Mouse (Mus musculus) forebrain, embryonic 11.5 days (tissue): ENCODE measurements around the gene Tmc1. TPM values are rescaled to one million over a fixed set of nuclear protein-coding genes. Genes with fewer than 3 reads are reported as not detected.

Experiments
- ATAC-seq: fragments of 200-750 bp; cut with Nextera tagmentation; replicated peaks from 2 replicates; pipeline ENCODE4 v1.8.0; 2017; ENCODE audit warnings: moderate TSS enrichment; ENCODE audit not compliant: low FRiP score
- DNase-seq: peaks from one replicate; pipeline ENCODE4 v3.0.0-alpha.2; 2017; ENCODE audit warnings: low spot score
- H3K27ac ChIP-seq: fragments of 300-500 bp; sonication (generic); 2 replicates; pipeline ENCODE4 v1.5.1; 2014; ENCODE audit warnings: low read depth, low read length
- H3K27me3 ChIP-seq: fragments of 300-500 bp; sonication (generic); 2 replicates; pipeline ENCODE4 v1.6.1; 2014; ENCODE audit warnings: mild to moderate bottlenecking, low read length, mixed read lengths; ENCODE audit not compliant: control insufficient read depth, insufficient read depth
- H3K36me3 ChIP-seq: fragments of 300-500 bp; sonication (generic); 2 replicates; pipeline ENCODE4 v1.6.1; 2014; ENCODE audit warnings: mild to moderate bottlenecking, low read length, moderate library complexity, mixed read lengths; ENCODE audit not compliant: control insufficient read depth, insufficient read depth
- H3K4me1 ChIP-seq: fragments of 300-500 bp; sonication (generic); replicated peaks from 2 replicates; pipeline ENCODE4 v1.6.1; 2014; ENCODE audit warnings: low read length, mixed read lengths; ENCODE audit not compliant: control insufficient read depth, insufficient read depth
- H3K4me2 ChIP-seq: fragments of 300-500 bp; sonication (generic); 2 replicates; pipeline ENCODE4 v1.6.1; 2014; ENCODE audit warnings: low read depth, mild to moderate bottlenecking, low read length, moderate library complexity, mixed read lengths; ENCODE audit not compliant: severe bottlenecking
- H3K4me3 ChIP-seq: fragments of 300-500 bp; sonication (generic); 2 replicates; pipeline ENCODE4 v1.5.1; 2014; ENCODE audit warnings: low read depth, low read length
- H3K9ac ChIP-seq: fragments of 300-500 bp; sonication (generic); 2 replicates; pipeline ENCODE4 v1.6.1; 2014; ENCODE audit warnings: low read length
- H3K9me3 ChIP-seq: fragments of 300-500 bp; sonication (generic); 2 replicates; pipeline ENCODE4 v1.6.1; 2016; ENCODE audit warnings: low read length, mixed read lengths; ENCODE audit not compliant: control insufficient read depth
- WGBS: fragments of 180-500 bp; shearing (Covaris S2); extraction: QIAGEN DNeasy Blood & Tissue Kit; methylation state at CpG from one replicate; pipeline ENCODE4 v1.1.7; 2014; 5-methylcytosine and 5-hydroxymethylcytosine counted together
- polyA plus RNA-seq: library from polyadenylated mRNA; unstranded; fragments of >200 nt; fragmentation: Nextera tagmentation; extraction: Ambion mirVana; gene quantifications from 2 replicates; pipeline ENCODE4 v1.2.1, GENCODE M21; 2014

Tmc1 gene
- polyA plus RNA-seq, 1 experiment from 2014 or later, result 0.07 TPM

DNA sequence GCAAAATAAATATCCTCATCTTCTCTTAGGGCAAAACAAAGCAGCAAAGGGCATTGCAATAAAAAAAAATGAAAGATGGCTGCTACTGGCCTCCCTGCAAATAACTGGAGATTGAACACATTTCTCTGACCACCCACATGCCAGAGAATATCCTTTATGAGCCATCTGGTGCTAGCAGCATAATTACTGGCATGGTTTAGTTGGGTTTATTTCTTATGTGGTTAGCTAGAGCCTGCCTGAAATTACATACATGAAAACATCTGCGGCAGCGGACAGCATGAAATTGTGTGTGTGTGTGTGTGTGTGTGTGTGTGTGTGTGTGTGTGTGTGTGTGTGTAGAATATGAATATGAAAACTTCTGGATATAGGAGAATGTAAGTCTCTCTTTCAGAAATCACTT lies 161.2 kb downstream of the Tmc1 start:
- no peak for ATAC-seq
- Histone ChIP-seq H3K36me3 (no peaks in the 10 kb centered on the region), H3K9me3 (no peaks in the 10 kb centered on the region), H3K4me1 (no peaks in the 10 kb centered on the region), H3K27ac (no peak overlapping the region), H3K9ac (no peak overlapping the region), H3K4me2 (no peak overlapping the region), H3K4me3 (no peak overlapping the region), H3K27me3 (no peaks in the 10 kb centered on the region)
- 97% methylated on average over 2 of the region's 2 CpGs for WGBS
- DNase-seq, result no peak

DNA sequence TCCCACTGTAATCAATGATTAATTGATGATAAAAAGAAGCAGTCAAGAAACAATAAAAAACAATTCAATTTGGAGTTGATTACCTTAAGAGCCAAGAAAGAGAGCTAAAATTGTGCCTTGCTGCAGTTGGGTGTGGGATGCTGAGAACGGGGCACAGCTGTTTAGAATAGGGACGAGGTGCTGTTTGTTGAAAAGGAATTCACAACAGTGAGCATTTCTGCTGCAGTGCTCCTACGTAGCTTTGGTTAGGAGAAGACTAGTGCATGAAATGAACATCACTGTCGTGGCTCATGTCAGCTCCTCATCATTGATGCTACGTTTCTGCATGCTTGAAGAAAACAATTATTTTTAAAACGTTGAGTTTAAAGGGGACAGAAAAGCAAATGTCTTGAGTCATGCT lies 166.7 kb downstream of the Tmc1 start:
- Histone ChIP-seq H3K27me3 (no peaks in the 10 kb centered on the region), H3K36me3 (no peaks in the 10 kb centered on the region), H3K9me3 (no peaks in the 10 kb centered on the region), H3K4me3 (no peak overlapping the region), H3K27ac (no peak overlapping the region), H3K9ac (no peak overlapping the region), H3K4me2 (no peak overlapping the region), H3K4me1 (no peaks in the 10 kb centered on the region)
- ATAC-seq (no peak), DNase-seq (no peak)
- 92% methylated on average over 6 of the region's 6 CpGs for WGBS

DNA sequence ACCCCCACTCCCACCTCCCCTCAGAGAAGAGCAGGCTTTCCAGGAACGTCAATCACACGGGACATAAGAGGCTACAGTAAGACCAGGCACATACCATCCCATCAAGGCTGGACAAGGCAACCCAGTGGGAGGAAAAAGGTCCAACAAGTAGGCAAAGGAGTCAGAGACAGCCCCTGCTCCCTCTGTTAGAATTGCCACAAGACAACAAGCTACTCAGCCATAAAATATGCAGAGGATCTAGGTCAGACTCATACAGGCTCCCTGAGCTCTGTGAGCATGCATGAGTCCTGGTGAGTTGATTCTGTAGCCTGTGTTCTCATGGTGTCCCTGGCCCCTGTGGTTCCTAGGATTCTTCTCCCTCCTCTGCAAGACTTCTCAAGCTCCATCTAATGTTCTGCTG lies 178.3 kb downstream of the Tmc1 start:
- WGBS, result 76% methylated on average over 2 of the region's 2 CpGs

DNA sequence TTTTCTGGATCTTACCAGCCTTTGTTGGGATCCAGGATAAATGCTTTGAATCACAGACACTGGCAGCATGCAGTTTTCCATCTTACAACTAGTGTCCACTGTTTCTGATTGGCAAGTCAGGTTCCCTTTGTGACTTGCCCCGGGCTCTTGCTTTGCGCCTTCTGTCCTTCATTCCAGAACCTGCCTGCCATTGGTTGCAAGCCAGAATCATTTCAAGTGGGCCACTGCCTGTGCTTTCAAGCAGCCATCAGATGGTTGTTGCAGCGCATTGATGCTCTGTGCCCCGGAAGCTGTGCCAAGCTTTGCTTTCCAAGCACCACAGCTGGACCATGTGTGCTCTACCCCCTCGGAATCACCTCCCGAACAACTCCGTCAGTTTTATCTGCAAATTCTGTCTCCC lies 180.1 kb downstream of the Tmc1 start:
- H3K36me3 ChIP-seq, result no peaks in the 10 kb centered on the region
- ATAC-seq (no peak), DNase-seq (no peak)
- H3K9me3 ChIP-seq, result no peaks in the 10 kb centered on the region
- no peak overlapping the region for H3K9ac ChIP-seq
- H3K4me2 ChIP-seq, result no peak overlapping the region
- no peaks in the 10 kb centered on the region for H3K4me1 ChIP-seq
- 93% methylated on average over 7 of the region's 7 CpGs for WGBS
- H3K27me3 ChIP-seq, result no peaks in the 10 kb centered on the region
- no peak overlapping the region for H3K4me3 ChIP-seq
- H3K27ac ChIP-seq, result no peak overlapping the region

More for the DNA sequence above, 178.3 kb downstream of the Tmc1 start:
- Histone ChIP-seq H3K27ac (no peak overlapping the region), H3K4me2 (no peak overlapping the region), H3K9me3 (no peaks in the 10 kb centered on the region), H3K36me3 (no peaks in the 10 kb centered on the region), H3K4me1 (no peaks in the 10 kb centered on the region), H3K4me3 (no peak overlapping the region), H3K27me3 (no peaks in the 10 kb centered on the region), H3K9ac (no peak overlapping the region)
- ATAC-seq (no peak), DNase-seq (no peak)

DNA sequence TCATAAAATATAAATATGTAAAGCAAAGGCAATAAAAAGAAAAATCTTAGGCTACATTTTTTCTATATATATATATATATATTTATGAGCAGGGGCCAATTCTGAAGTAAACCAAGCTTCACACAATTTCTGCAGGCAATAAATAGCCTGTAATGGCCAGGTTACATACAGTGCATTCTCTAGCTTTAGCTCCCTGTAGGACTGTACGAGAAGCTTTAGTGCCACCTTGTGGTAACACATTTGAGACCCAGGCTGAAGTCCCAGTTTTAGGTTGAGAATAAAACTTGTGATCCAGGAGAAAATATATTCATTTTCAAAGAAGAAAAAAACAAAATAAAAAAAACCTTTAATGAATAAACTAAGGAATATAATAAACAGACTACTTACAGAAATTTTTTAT lies 189.8 kb downstream of the Tmc1 start:
- Histone ChIP-seq H3K36me3 (no peaks in the 10 kb centered on the region), H3K9ac (no peak overlapping the region), H3K4me1 (no peaks in the 10 kb centered on the region), H3K9me3 (no peaks in the 10 kb centered on the region), H3K27me3 (no peaks in the 10 kb centered on the region), H3K27ac (no peak overlapping the region), H3K4me2 (no peak overlapping the region), H3K4me3 (no peak overlapping the region)
- ATAC-seq, result peak; percentile 79
- DNase-seq, result no peak
- 10% methylated on average over 1 of the region's 1 CpGs for WGBS

DNA sequence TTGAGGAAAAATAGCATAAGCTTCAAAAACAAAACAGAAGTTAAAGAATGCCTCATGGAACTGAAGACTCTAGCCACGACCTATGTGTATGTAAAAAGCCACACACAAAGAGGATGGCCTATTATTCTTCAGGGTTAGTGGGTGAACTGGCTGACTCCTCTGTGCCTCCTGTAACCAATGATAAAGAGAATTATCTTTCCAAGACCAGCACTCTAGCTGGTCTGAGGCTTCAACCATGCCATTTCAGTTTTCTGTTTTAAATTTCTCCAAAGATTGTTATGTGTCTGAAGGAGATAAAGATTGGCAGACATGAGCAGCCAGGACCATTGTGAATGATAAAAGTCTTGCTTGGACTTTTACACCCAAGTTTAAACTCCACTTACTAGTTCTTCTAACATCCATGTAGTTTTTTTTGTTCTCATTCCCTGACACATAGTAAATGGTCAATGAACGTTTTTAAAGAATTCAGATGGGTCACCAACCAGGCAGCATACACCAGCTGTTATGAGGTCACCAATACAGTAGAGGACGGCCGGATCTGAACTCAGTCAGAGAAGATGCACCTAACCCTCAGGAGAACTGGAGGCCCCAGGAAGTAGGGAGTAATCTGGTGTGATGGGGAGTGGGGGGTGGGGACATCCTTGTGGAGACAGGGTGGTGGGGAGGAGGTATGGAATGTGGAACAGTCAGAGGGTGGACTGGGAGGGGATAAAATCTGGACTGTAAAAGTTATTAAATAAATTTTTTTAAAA lies 192.2 kb downstream of the Tmc1 start:
- 75% methylated on average over 4 of the region's 4 CpGs for WGBS
- no peak overlapping the region for H3K27ac ChIP-seq
- no peaks in the 10 kb centered on the region for H3K4me1 ChIP-seq
- H3K36me3 ChIP-seq, result no peaks in the 10 kb centered on the region
- H3K4me2 ChIP-seq, result no peak overlapping the region
- no peaks in the 10 kb centered on the region for H3K9me3 ChIP-seq
- DNase-seq, result no peak
- no peak overlapping the region for H3K9ac ChIP-seq
- no peak for ATAC-seq
- H3K27me3 ChIP-seq, result no peaks in the 10 kb centered on the region
- H3K4me3 ChIP-seq, result no peak overlapping the region

DNA sequence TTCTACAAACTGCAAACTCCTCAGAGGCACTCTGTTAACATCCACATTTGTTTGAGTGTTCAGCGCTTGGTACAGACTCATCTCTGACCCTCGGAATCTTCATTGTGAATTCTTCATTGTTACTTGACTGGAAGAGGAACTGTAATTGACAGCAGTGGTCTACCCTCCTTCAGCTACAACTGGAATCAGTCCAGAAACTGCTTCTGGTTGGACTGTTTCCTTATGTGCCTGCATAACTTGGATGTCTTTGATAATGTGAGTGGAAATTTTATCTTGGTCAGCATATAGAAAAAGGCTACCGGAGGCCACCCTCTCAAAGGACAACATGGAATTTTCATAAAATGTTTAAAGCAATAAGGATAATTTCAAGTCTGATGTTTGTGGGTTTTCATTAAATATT lies 192.9 kb downstream of the Tmc1 start:
- Histone ChIP-seq H3K27me3 (no peaks in the 10 kb centered on the region), H3K36me3 (no peaks in the 10 kb centered on the region), H3K9me3 (no peaks in the 10 kb centered on the region), H3K9ac (no peak overlapping the region), H3K4me2 (no peak overlapping the region), H3K27ac (no peak overlapping the region), H3K4me1 (no peaks in the 10 kb centered on the region), H3K4me3 (no peak overlapping the region)
- WGBS, result 85% methylated on average over 3 of the region's 3 CpGs
- no peak for ATAC-seq
- DNase-seq, result no peak

DNA sequence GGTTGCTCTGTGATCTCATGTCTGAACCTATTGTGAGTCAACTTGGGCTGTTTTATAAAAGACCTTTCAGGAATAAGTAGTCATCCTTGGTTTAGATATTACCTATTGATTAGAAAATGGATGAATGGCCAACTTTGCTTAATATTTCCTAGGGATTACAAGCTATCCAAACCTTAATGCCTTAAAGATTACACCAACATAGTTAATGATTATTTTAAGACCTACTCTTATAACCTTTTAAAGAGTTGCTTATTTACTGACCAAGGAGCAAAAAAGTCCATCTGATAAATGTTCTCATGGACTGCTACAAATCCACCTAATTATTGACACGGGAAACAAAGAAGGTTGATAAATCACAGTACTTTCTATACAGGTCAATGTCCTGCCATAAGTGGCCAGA lies 209.4 kb downstream of the Tmc1 start:
- no peak overlapping the region for H3K4me2 ChIP-seq
- ATAC-seq, result no peak
- no peak for DNase-seq
- WGBS, result 86% methylated on average over 1 of the region's 1 CpGs
- H3K4me3 ChIP-seq, result no peak overlapping the region
- H3K36me3 ChIP-seq, result no peaks in the 10 kb centered on the region
- H3K4me1 ChIP-seq, result no peaks in the 10 kb centered on the region
- no peaks in the 10 kb centered on the region for H3K27me3 ChIP-seq
- H3K9me3 ChIP-seq, result no peaks in the 10 kb centered on the region
- H3K9ac ChIP-seq, result no peak overlapping the region
- H3K27ac ChIP-seq, result no peak overlapping the region
